Mouse (Mus musculus): ENCODE measurements at regions not wholly inside any gene's neighbourhood (a gene's known extent, or its start where the extent isn't known, plus 50 kb on each side); places are given as distances from the start of the nearest gene placed in this dataset.
"Not testable (repeated sequence)": the region's sequence is repeated elsewhere in the genome, so short reads cannot be mapped to it uniquely, and the experiment has no call there.

DNA sequence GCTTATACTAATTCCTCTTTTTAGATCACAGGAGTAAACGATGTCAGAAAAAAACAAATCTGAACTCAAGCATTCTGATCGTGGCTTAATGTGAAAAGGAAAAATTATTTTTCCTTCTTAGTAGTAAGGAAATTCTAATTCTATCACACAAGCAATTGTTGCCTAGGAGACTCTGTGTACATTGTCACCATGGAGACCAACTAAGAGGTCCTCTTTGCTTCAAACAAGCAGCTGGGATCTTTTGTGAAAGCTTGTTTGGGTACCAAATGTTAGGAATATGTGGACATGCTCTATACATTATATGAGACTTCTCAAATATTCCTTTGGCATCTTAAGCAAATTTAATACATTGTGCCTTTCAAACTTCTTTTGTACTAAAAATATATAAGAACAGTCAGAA, 345.9 kb upstream of the Atp10a start:
- no peak for DNase-seq

DNA sequence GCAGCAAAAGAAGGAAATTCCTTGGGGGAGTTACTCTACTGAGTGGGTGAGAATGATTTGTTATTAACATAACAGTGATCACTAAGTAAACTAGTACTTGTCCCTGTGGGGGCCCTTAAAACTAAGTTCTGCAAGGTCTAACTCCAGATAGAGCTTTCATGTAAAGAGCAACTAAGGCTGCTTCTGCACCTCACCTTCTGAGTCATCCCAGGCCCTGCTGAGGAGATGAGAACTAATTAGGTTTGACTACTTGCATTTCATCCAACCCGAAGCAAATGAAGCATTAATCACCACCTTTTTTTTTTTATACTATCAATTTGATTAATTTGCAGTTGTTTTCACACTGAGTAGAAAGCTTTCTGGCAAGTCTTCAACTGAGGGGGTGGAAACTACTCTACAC, 333.6 kb upstream of the Atp10a start:
- DNase-seq = no peak

DNA sequence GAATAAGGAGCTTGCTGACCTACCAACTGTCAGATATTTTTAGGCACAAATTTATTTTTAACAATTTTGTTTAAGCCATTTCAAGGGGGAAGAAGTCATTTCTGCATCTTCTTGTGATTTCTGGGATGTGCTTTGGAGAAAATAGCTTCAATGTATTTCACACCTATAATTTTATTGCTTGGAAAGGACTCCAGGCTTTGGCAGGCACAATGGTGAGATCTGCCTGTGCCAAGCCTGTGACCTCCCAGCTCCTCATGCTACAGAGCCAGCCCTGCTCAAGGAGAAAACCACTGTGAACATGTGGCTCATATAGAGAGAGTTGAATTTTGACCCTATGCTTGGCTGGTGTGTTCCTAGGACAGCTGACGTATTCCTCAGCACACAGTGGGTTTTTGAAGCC, 288.6 kb upstream of the Atp10a start:
- DNase-seq = no peak

DNA sequence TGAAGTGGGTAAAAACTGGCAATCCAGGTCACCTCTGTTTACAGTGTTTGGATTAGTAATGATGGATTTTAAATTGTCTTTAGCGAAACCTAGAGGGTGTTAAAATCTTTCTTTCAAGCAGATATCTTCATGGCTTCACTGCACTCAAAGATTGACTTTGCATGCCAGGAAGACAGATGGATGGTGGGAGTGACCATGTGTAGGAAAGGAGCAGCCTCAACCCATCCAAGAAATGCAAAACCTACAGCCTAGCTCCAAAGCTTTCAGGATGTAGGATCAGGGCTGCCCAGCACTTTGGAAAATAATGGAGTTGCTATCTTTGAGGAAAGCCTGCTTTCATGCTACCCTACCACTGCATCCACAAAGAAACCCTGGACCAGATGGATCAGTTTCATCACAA, 272.6 kb upstream of the Atp10a start:
- no peak for DNase-seq

DNA sequence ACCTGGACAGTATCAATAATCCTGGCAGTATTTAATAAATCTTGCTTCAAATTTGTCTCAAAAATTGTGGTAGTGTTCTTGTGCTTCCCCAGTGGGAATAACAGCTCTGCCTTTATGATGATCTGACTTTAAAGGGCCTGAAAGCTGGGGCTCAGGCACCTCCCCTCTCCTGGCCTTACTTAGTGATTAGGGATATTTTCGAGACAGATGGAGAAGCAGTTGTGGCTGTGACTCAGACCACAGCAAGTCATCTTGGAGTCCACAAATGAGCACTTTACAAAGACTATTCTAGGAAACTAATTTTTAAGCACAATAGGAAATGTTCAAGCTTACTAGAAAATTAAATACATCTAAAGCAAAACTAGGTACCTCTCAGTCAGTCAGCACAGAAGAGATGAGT, 267.6 kb upstream of the Atp10a start:
- DNase-seq = no peak

DNA sequence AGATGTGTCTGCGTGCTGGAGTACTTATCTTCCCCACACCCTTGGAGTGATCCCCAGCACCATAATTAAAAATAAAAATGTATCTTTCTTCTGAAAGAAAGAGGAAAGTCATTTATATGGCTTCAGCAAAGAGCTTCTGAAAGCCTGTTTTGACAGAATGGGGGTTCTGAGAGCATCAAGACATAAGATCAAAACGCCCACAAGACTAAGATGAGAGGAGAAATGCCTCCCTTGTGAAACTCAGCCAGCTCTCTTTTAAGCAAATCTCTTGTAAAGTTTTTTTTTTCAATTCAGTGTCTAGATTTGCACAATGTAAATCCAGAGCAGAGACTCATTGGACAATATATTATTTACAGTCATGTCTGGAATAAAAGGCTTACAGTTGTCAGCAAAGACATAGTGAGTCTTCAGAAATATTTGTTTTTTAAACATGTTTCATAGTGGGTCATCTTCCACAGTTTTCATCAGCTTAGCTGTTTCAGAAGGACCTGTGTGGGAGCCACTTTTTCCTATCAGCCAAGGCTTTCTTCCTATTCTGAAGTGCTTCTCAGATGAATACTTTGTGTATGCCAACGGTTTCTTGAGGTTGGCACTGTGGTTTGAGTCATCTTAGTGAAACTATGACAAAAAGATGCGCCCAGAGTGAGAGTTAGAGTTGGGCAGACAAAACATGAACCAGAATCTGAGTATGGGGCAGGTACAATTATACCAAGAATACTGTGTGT, 263.4 kb upstream of the Atp10a start:
- DNase-seq = no peak

DNA sequence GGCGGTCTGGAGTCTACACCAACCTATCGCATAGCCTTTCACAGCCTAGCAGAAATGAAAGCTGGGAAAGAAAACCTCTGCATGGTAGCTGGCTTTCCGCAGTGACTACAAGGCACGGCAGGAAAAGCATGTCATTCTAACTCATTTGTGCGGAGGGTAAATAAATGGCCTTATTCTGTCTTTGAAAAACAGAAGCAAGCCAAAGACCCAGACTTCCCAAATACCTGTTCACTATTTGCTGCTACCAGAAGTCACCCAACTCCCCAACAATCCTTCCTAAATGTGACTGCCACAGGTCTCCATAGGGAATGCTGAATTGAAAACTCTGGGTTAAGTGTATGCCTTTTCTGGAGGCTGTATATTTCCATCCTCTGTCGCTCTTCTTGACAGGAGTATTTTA, 258.0 kb upstream of the Atp10a start:
- DNase-seq = no peak

DNA sequence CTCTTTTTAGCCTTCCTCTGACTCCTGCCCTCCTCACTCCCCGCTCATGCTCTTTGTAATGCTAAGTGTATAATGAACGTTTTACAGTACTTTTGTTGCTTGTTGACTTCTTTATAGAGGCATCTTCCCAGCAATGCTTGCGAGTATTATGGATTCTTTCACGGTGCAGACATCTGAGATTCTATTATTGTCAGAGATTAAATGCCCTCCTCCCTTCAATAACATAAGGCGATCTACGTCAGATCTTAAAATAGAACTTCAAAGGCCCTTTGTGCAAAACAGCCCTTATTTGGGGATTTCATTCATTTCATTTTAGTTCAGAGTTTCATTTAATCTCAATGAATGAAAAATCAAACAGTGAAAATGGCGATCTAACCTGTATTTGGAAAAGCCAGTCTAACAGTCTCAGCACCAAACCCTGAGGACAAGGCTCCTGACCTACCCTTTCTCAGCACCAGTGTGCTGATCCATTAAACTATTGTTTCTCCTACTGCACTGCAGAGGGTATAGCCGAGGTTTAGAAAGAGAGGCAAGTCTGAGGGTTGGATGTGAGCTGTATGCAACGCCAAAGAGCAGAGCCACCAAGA, 257.3 kb upstream of the Atp10a start:
- no peak for DNase-seq

DNA sequence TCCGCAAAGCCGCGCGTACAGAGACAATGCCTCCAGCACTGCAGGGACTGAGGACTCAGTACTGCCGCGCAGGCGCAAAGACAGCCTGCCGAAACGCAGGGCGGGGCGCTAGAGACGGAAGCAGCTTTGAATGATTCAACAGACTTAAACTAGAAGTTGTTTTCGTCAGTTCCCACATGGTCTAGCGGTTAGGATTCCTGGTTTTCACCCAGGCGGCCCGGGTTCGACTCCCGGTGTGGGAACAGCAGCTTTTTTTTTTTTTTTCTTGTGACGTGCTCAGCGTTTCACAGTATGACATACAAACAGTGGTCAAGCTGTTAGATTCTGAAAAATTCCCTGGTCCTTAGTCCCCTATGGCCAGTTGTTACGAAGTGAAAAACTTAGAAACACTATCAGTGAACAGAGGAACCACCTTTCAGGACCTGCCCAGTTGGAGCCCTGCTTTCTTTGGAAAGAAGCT, 256.8 kb upstream of the Atp10a start:
- peak; percentile 88 for DNase-seq

DNA sequence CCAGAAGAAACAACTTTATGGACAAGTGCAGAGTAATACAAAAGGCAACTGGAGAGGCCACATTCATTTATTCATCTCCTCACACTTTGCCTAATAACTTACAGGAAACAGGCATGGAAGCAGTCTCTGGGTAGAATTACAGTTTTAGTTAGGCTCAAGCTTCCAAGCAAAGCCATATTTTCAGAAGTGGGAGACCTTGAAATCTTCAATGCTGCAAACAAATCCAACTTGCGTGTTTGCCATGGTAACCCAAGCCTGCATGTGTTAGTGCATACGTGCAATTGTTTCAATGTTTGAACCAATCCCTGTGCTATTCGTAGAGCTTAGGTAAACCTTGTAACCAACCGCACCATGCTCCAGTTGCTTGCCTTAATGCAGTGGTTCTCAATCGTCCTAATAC, 256.3 kb upstream of the Atp10a start:
- DNase-seq = no peak

DNA sequence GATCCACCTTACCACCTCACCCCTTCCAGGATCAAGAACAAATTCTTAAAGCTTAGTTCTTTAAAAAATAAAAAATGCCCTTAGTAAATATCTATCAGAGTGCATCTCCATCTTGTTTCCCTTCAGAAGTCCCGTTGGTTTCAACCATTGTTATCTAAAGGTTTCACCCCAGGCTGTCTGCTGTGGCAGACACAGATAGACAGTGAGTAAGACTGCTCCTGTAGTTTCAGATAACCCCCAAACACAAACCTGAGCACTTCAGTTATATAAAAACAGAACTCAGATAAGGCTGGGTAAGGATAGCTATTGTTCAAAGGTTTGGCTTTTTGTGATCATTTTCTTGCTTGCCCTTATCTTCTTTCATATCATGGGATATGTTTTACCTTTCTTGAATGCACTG, 255.4 kb upstream of the Atp10a start:
- peak; percentile 4 for DNase-seq

DNA sequence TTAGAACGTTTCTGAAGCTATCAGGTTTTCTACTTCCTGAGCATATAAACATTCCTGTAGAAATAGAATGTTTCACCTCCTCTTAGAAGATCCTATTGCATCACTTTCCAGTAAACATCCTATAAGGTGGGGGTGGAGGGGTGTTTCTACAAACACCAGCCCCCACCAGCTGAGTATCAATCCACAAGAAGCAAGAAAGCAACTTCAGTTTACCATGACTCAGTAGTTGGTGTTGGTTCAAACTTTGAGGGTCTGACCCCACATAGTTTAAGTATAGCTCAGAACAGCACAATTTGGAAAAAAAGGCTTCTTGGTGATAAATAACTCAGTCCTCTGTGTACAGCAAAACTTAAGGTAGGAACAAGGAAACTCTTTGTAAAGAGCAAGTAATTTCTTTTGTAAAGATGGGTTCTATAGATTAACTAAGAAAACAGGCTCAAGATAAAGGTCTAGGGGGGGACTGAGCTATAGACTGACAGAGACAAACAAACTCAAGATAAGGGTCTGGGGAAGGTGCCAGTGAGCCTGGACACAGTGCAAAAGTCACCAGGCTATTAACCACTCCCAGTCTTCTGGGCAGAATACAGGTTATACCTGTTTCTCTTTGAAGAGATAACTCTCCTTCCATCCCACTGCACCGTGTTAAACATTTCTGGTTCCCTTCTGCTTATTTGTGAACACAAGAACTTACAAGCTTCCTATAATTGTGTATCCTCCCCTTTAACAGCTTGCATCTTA, 218.9 kb upstream of the Atp10a start:
- DNase-seq = no peak

DNA sequence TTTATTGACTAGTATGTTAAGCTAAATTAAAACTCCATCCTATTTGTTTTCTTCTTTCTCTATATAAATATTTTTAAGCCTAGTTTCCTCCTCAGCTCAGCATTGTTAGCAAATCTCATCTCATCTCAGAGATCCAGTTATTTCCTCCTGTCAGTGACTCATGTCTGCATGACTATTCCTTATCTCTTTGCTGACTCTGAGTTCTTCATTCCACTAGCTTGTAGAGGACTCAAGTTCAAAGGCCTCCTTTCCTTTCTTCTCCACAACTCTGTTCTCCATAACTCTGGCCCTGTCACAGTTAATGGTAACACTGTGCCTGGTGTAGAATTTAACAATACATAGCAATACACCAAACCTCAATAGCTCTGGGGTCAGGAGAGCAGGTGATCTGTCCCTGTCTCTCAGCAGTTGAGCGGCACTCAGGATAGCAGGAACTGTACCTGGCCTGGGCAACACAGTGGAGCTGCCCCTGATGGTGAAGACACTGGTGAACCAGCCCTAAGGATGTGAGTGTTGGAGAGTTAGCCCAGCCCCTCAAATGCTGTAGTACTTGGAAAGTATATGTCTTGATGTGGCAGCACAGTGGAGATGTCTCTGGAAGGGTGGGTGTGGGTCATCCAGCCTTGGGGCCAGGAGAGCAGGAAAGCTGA, 213.3 kb upstream of the Atp10a start:
- no peak for DNase-seq

DNA sequence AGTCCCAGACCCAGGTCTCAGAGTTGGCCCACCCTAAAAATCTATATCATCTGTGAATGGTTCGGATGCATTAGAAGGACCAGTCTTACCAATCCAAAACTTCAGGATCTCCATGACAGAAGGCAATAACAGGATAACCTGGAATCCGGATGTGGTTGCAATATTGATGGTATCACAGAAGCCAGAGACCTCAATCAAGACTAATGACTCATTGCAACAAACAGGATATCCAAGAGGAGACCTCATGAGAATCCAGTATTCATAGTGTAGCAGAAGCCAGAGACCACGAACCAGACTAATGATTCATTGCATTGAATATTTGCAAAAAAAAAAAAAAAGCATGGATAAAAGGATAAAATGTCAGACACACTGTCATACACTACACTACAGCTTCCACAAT, 212.7 kb upstream of the Atp10a start:
- DNase-seq = no peak

DNA sequence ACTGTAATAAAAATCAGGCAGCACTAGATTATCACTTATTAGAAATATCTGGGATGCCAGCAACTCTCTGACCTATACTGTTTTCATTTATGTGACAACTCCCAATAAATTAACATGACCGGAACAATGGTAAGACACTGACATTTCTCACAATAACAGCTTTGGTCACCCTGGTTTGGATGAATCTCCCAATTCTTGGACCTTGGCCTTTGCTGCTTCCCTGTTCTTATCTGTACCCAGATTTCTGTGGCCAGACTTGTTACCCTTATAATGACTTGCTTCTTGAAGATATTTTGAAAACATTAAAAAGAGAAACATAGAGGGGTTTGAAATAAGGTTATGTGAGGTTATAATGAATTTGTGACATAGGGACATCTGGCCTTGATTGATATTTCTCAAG, 210.2 kb upstream of the Atp10a start:
- DNase-seq = no peak

DNA sequence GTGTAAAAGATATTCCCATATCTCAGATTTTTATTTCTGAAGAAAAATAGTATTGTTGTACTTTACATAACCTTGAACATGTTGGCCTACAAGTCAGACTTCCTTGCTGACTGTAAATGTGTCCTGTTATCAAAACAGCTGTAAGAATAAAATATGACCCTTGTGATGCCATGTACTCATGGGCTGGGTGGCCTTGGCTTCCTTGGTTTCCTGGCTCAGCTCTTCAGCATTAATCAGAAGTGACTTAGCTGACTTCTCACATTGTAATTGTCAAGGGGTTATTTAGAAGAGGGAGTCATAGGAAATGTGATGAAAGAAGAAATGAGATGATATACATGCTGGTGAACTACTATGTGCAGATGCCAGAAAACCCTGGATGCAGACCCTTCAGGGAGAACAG, 209.7 kb upstream of the Atp10a start:
- DNase-seq = no peak

DNA sequence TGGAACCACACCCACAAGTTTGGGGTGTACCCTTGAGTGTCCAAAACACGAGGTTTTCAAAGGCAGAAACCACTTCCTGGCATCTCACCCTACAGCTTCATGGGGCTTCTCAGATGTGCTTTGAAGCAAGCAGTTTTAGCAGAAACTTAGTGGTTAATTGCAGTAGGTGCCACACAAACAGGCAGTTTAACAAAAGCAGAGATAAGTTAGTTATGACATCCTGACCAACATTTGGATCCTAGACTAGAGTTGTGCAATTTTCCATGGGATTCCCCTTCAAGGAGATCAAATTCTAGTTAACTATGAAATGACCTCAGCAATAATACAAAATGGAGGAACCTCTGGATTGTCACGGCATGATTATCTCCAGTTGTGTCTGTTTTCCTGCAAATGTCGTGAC, 207.2 kb upstream of the Atp10a start:
- no peak for DNase-seq

DNA sequence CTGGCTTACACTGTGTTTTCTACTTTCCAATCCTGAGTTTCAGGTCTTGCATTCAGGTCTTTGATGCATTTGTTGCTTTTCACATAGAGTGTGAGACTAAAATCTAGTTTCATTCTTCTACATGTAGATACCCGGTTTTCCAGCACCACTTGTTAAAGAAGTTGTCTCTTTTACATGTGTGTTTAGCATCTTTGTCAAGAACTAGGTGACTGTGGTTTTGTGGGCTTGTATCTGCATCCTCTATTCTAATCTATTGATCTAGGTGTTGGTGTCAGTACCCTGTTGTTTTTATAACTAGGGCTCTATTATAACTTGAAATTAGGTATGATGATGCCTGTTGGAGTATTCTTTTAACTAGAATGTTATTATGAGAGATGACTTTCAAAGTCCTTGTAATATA, 204.0 kb upstream of the Atp10a start:
- DNase-seq = no peak

DNA sequence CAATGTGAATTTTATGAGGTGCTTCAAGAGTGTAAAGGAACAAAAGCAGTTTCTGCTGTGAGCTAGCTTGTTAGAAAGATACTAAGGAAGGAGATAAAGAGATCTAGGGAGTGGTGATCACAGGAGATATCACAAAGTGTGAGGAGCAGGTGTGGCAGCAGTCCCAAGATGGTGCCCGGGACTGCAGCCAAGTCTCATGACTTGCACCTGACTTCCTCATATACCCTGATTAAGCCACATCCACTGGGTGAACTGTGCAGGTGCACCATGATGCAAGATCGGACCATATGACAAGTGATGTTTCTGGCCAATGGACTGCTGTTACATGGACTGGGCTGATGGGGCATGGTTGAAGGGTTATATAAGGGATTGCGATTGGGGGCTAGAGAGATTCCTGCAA, 197.8 kb upstream of the Atp10a start:
- not testable (repeated sequence) for DNase-seq

DNA sequence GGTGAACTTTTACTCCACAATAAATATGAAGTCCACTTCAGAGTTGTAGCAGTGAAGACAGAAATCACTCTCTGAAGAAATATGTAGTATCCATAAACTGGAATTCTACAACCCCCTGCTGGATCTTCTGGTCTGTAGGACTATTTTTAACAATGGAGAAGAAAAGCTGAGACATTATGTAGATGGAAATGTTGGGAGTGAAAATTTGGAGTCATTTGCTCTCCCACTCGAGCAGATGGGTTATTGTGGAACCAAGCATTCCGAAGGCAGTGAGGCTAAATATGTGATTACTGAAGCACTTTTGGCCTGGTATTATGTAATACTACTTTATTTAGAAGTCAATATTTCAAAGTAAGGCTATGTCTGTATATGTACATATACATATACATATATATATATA, 195.0 kb upstream of the Atp10a start:
- DNase-seq = no peak

DNA sequence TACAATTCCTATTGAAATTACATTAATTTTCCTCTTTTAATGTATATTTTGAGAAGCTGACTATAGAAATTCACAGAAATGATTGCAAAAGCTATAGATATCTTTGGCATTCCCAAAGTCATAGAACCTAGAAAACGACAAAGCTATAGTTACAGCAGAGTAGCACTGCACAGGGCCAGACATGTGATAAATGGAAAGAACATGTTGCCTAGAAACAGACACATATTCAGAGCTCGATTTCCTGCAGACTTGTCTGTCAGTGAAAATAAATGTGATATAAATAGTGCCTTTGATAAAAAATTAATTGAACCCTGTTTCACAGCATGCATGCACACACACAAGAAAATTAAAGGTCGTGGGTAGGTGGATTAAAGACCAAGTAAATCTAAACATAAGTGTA, 182.8 kb upstream of the Atp10a start:
- DNase-seq = no peak

DNA sequence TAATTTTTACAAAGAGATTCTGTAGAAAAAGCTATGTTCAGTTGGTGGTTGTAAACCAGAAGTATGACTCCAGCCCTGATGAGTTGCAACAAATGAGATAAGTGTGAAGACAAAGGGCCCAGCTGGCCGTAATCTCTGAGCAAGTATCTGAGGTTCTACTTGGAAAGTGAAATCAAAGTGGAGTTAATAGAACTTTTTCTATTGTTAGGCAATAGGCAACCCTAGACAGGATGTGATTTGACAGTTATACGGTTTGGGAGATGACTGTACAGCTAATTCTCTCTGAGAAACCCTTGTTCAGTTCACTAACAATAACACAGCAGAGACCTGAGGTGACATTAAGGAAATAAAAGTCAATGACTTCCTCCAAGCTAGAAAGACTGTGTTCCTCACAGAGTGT, 180.8 kb upstream of the Atp10a start:
- no peak for DNase-seq

DNA sequence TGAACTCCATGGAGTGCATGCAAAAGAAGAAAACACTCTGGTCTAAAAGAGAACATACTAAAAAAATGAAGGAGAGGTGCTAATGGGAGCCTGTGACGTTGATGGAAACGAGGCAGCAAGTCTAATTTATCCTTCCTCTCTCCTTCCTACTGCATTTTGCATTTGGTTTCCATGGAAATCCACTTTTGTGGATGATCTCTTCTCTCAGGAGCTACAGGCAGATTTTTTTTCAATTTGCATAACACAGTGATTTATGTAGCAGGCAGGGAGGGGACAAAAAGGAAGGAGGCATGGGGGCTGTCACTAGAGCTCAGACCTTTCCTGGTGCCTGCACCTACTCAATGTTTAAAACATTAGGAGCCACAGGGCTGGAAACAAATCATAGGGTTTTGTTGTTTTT, 167.7 kb upstream of the Atp10a start:
- DNase-seq = no peak

Data from liver (tissue).